In the genomic region with DNA sequence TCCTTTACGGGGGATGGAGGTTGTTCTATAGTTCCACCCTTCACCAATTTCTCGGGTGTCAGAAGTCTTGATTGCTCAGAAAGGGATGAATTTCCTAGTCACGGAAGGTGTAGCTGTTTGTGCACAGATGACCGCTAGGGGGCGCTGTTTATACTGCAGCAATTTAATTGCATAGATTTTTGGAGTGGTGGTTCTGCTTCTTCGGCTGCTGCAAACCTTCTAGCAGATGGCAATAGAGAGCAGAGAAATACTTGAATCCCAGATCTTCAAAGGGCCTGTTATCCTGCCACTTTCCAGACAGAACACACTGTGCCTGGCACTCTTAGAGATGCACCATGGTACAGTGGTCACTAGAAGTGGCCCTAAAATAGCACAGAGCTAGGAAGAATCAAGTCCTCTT, we compare ENCODE assay signal across 8 mouse cellular contexts. TPM values are rescaled to one million over a fixed set of nuclear protein-coding genes. Genes with fewer than 3 reads are reported as not detected.
A peak's percentile ranks its signal among the peaks of the same experiment; 100 is the strongest.
DNase-seq lines count a peak whose midpoint lies in the region; ATAC-seq and TF ChIP-seq lines count a peak whose summit lies in the region.

No protein-coding gene starts in this region.

- peak; percentile 43 for TF ChIP-seq CTCF in liver, adult 2 months (IDR thresholded peaks at IDR 0.05; ENCODE audit: low read depth, low read length)

- H3K79me2 ChIP-seq in liver, adult 2 months (ENCODE audit: control insufficient read depth, insufficient read depth, low read length) = no peaks in the 10 kb centered on the region; the same call in 1 of the 2 replicates

- H3K27me3 ChIP-seq in neural tube, embryonic 15.5 days (replicated peaks) = no peaks in the 10 kb centered on the region
- no peaks in the 10 kb centered on the region for H3K27me3 ChIP-seq in liver, adult 2 months (ENCODE audit: control insufficient read depth, insufficient read depth, low read length)

- no peak overlapping the region for H3K27ac ChIP-seq in neural tube, embryonic 15.5 days (replicated peaks)
- no peak overlapping the region for H3K27ac ChIP-seq in liver, adult 2 months (replicated peaks; ENCODE audit: insufficient read depth, low read depth, low read length)

- ATAC-seq in neural tube, embryonic 15.5 days (ENCODE audit: low FRiP score) = no peak
- ATAC-seq in cerebellum, adult (ENCODE audit: insufficient number of reproducible peaks, low FRiP score, low TSS enrichment) = peak; percentile 28; the same call in 1 of the 2 replicates

- no peak overlapping the region for H3K9ac ChIP-seq in neural tube, embryonic 15.5 days (replicated peaks)
- H3K9ac ChIP-seq in liver, adult 2 months (ENCODE audit: low read depth, low read length) = peak overlapping the region; percentile 40

- DNase-seq in neural tube, embryonic 10.5 days (ENCODE audit: extremely low spot score, low spot score) = peak; percentile 66
- peak; percentile 61 to 79 for DNase-seq in frontal cortex, postnatal 10 days (ENCODE audit: low spot score in 2 of 2)
- DNase-seq in kidney, adult 8-10 months = peak; percentile 79 to 85
- peak; percentile 66 for DNase-seq in liver, adult 2 months (ENCODE audit: extremely low read depth, low read depth, low spot score)
- peak; percentile 85 for DNase-seq in retina, embryonic 14.5 days (ENCODE audit: low spot score)
- DNase-seq in thymus, postnatal 36 days = peak; percentile 73 to 77

- no peaks in the 10 kb centered on the region for H3K36me3 ChIP-seq in neural tube, embryonic 15.5 days
- no peaks in the 10 kb centered on the region for H3K36me3 ChIP-seq in liver, adult 2 months (ENCODE audit: control insufficient read depth, insufficient read depth, low read length)

- H3K9me3 ChIP-seq in neural tube, embryonic 15.5 days (replicated peaks) = no peaks in the 10 kb centered on the region

- WGBS in neural tube, embryonic 15.5 days = 12% methylated on average over 6 of the region's 6 CpGs
- 6% methylated on average over 6 of the region's 6 CpGs for WGBS in liver, adult 2 months

- no peak overlapping the region for H3K4me3 ChIP-seq in neural tube, embryonic 15.5 days (replicated peaks)
- no peak overlapping the region for H3K4me3 ChIP-seq in liver, adult 2 months (ENCODE audit: insufficient read depth, low read depth, low read length)

- no peak overlapping the region for H3K4me2 ChIP-seq in neural tube, embryonic 15.5 days

- no peak for TF ChIP-seq POLR2A in liver, adult 2 months (IDR thresholded peaks at IDR 0.05; ENCODE audit: extremely low read depth, insufficient read depth, low read length)

- no peaks in the 10 kb centered on the region for H3K4me1 ChIP-seq in neural tube, embryonic 15.5 days
- peaks cover 4% of the 10 kb centered on the region for H3K4me1 ChIP-seq in liver, adult 2 months (ENCODE audit: control insufficient read depth, insufficient read depth, low read length)

RNA-seq across cellular contexts. Expression of a gene that starts 14.3 kb away (rescaled TPM):
- polyA plus RNA-seq in neural tube, embryonic 15.5 days (2015; fragmentation: Nextera tagmentation; extraction: Ambion mirVana) = 0.10 and 0.23 TPM in 2 replicates
- 0.18 and 0.47 TPM in 2 replicates for total RNA-seq in liver, adult 2 months (2014; rRNA removed)
- 0.04 and 0.05 TPM in 2 replicates for polyA plus RNA-seq in liver, adult 2 months (2012; rRNA removed)

RNA-seq across cellular contexts. Expression of a gene that starts 42.9 kb away (rescaled TPM):
- polyA plus RNA-seq in neural tube, embryonic 15.5 days (2015; fragmentation: Nextera tagmentation; extraction: Ambion mirVana) = 70.8 and 75.5 TPM in 2 replicates
- 575 and 759 TPM in 2 replicates for total RNA-seq in liver, adult 2 months (2014; rRNA removed)
- 421 and 468 TPM in 2 replicates for polyA plus RNA-seq in liver, adult 2 months (2012; rRNA removed)
